8 mouse cellular contexts compared by ENCODE assay signal in genomic region chr13:81945741-81946140, GRCm38 (mm10).
DNase-seq lines count a peak whose midpoint lies in the region; ATAC-seq and TF ChIP-seq lines count a peak whose summit lies in the region.

No protein-coding gene starts in this region.

- DNase-seq in cerebellum, postnatal 10 days = peak; percentile 11 to 14
- no peak for DNase-seq in cerebellum, adult 9-10 months
- DNase-seq in lung, postnatal 0 days (ENCODE audit: low spot score) = peak; percentile 69
- DNase-seq in lung, postnatal 14 days = no peak
- no peak for DNase-seq in urinary bladder, adult 2 months (ENCODE audit: low spot score)
- no peak for DNase-seq in gastrocnemius, adult 8-10 months (ENCODE audit: low spot score in 2 of 2)
- DNase-seq in frontal cortex, adult 2 months (ENCODE audit: extremely low spot score in 1 of 2, low spot score in 1 of 2) = no peak

- no peak overlapping the region for H3K9ac ChIP-seq in lung, postnatal 0 days (replicated peaks; ENCODE audit: low read depth)
- H3K9ac ChIP-seq in limb, embryonic 15.5 days = no peak overlapping the region

- H3K36me3 ChIP-seq in lung, postnatal 0 days (ENCODE audit: insufficient read depth, low read length) = no peaks in the 10 kb centered on the region
- H3K36me3 ChIP-seq in limb, embryonic 15.5 days = no peaks in the 10 kb centered on the region

- H3K4me3 ChIP-seq in lung, postnatal 0 days (ENCODE audit: low read depth, low read length) = no peak overlapping the region
- peak overlapping the region; percentile 24 for H3K4me3 ChIP-seq in limb, embryonic 15.5 days

- peak overlapping the region; percentile 27; the same call in 1 of the 2 replicates for H3K4me2 ChIP-seq in lung, postnatal 0 days (replicated peaks; ENCODE audit: low read depth, low read length)
- H3K4me2 ChIP-seq in limb, embryonic 15.5 days = peak overlapping the region; percentile 42

- H3K27me3 ChIP-seq in lung, postnatal 0 days (replicated peaks; ENCODE audit: insufficient read depth, low read length) = no peaks in the 10 kb centered on the region
- no peaks in the 10 kb centered on the region for H3K27me3 ChIP-seq in limb, embryonic 15.5 days

- H3K4me1 ChIP-seq in lung, postnatal 0 days (ENCODE audit: insufficient read depth, low read depth, low read length) = no peaks in the 10 kb centered on the region
- H3K4me1 ChIP-seq in limb, embryonic 15.5 days = peaks cover 5% of the 10 kb centered on the region; the same call in 1 of the 2 replicates

- H3K27ac ChIP-seq in lung, postnatal 0 days (ENCODE audit: low read length) = no peak overlapping the region
- H3K27ac ChIP-seq in limb, embryonic 15.5 days = no peak overlapping the region

- WGBS in lung, postnatal 0 days = 8% methylated on average over 9 of the region's 9 CpGs
- 8% methylated on average over 9 of the region's 9 CpGs for WGBS in limb, embryonic 15.5 days

- TF ChIP-seq EP300 in lung, postnatal 0 days (IDR thresholded peaks at IDR 0.05) = no peak

- TF ChIP-seq CTCF in lung, postnatal 0 days (IDR thresholded peaks at IDR 0.05) = no peak

- no peak for ATAC-seq in lung, postnatal 0 days
- no peak for ATAC-seq in limb, embryonic 15.5 days (ENCODE audit: insufficient number of reproducible peaks, low FRiP score, low TSS enrichment, low read depth)

- H3K9me3 ChIP-seq in lung, postnatal 0 days (ENCODE audit: low read length) = no peaks in the 10 kb centered on the region
- H3K9me3 ChIP-seq in limb, embryonic 15.5 days = no peaks in the 10 kb centered on the region

Comparison
In these comparisons a context has a peak if more than half of its experiments do, and no peak if none do; other contexts are left out.
1. DNase-seq: peak in cerebellum, postnatal 10 days (2 of 2) and lung, postnatal 0 days (single experiment); none in cerebellum, adult 9-10 months (single experiment), lung, postnatal 14 days (single experiment), urinary bladder, adult 2 months (single experiment), gastrocnemius, adult 8-10 months (0 of 2) and frontal cortex, adult 2 months (0 of 2).